Mouse (Mus musculus) intestine, embryonic 16.5 days (tissue): ENCODE measurements at regions not wholly inside any gene's neighbourhood (a gene's known extent, or its start where the extent isn't known, plus 50 kb on each side); places are given as distances from the start of the nearest gene placed in this dataset.
A peak's percentile ranks its signal among the peaks of the same experiment; 100 is the strongest.
"Not testable (repeated sequence)": the region's sequence is repeated elsewhere in the genome, so short reads cannot be mapped to it uniquely, and the experiment has no call there.

Experiments used
- ATAC-seq: fragments of 200-750 bp; cut with Nextera tagmentation; 2 replicates; pipeline ENCODE4 v1.8.0; 2017; ENCODE audit warnings: moderate TSS enrichment, moderate library complexity
- H3K27ac ChIP-seq: fragments of 300-500 bp; sonication (generic); 2 replicates; pipeline ENCODE4 v1.5.1; 2014; ENCODE audit warnings: mild to moderate bottlenecking, low read length
- H3K27me3 ChIP-seq: fragments of 300-500 bp; sonication (generic); replicated peaks from 2 replicates; pipeline ENCODE4 v1.6.1; 2014; ENCODE audit warnings: low read length, control low read depth, mixed read lengths; ENCODE audit not compliant: control insufficient read depth, insufficient read depth
- H3K36me3 ChIP-seq: fragments of 300-500 bp; sonication (generic); 2 replicates; pipeline ENCODE4 v1.6.1; 2014; ENCODE audit warnings: low read length, control low read depth; ENCODE audit not compliant: control insufficient read depth, insufficient read depth
- H3K4me1 ChIP-seq: fragments of 300-500 bp; sonication (generic); 2 replicates; pipeline ENCODE4 v1.6.1; 2014; ENCODE audit warnings: low read length, control low read depth, mixed read lengths; ENCODE audit not compliant: control insufficient read depth, insufficient read depth
- H3K4me2 ChIP-seq: fragments of 300-500 bp; sonication (generic); 2 replicates; pipeline ENCODE4 v1.6.1; 2014; ENCODE audit warnings: low read depth, low read length, control low read depth
- H3K4me3 ChIP-seq: fragments of 300-500 bp; sonication (generic); 2 replicates; pipeline ENCODE4 v1.5.1; 2014; ENCODE audit warnings: mild to moderate bottlenecking, low read length
- H3K9ac ChIP-seq: fragments of 300-500 bp; sonication (generic); 2 replicates; pipeline ENCODE4 v1.6.1; 2014; ENCODE audit warnings: low read depth, low read length
- H3K9me3 ChIP-seq: fragments of 300-500 bp; sonication (generic); 2 replicates; pipeline ENCODE4 v1.6.1; 2016; ENCODE audit warnings: low read length, control low read depth; ENCODE audit not compliant: control insufficient read depth
- WGBS: fragments of 180-500 bp; shearing (Covaris S2); extraction: QIAGEN DNeasy Blood & Tissue Kit; methylation state at CpG from one replicate; pipeline ENCODE4 v1.1.7; 2014; 5-methylcytosine and 5-hydroxymethylcytosine counted together

DNA sequence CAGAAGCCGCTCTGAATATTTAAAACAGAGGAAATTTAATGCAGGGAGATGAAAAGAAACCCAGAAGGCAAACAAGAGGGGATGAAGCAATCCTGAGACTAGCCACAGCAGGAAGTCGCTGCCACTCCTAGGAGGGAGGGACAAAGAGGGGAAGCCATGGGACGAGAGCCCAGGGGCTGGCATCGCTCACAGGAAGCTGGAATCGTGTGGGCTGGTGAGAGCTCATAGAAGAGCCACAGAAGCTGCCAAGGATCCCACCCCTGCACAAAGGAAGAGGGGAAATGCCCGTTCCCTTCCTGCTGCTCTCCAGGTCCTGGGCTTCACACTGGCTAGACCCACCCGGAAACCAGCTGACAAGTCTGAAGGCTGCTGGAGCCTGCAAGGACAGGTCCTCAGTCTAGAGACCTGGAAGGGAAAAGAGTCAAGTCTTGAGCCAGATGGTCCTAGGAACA, 101.4 kb upstream of the Klf3 start:
- peak; percentile 34 for ATAC-seq
- H3K4me3 ChIP-seq = no peak overlapping the region
- 24% methylated on average over 7 of the region's 7 CpGs for WGBS

DNA sequence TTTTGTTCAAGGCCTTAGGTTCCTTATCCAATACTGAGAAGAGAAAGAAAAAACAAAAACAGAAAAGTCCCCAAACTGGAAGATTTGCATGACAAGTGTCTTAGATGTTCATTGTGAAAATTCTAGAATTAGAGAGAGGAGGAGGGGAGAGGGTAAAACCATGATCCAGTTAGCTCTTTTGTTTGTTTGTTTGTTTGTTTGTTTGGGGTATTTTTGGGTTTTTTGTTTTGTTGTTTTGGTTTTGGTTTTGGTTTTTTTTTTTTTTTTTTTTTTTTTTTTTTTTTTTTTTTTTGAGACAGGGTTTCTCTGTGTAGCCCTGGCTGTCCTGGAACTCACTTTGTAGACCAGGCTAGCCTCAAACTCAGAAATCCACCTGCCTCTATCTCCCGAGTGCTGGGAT, 100.8 kb upstream of the Klf3 start:
- 47% methylated on average over 1 of the region's 1 CpGs for WGBS
- H3K27ac ChIP-seq = peak overlapping the region; percentile 74
- not testable (repeated sequence) for H3K9ac ChIP-seq, H3K4me3 ChIP-seq, ATAC-seq, H3K36me3 ChIP-seq, H3K27me3 ChIP-seq, H3K9me3 ChIP-seq, H3K4me2 ChIP-seq
- H3K4me1 ChIP-seq = peaks cover 30% of the 10 kb centered on the region

More for the DNA sequence above, 101.4 kb upstream of the Klf3 start:
- Histone ChIP-seq H3K4me2 (peak overlapping the region; percentile 29; the same call in 1 of the 2 replicates), H3K9me3 (no peaks in the 10 kb centered on the region), H3K27me3 (no peaks in the 10 kb centered on the region), H3K4me1 (peaks cover 30% of the 10 kb centered on the region), H3K36me3 (no peaks in the 10 kb centered on the region), H3K9ac (peak overlapping the region; percentile 50), H3K27ac (peak overlapping the region; percentile 74)

DNA sequence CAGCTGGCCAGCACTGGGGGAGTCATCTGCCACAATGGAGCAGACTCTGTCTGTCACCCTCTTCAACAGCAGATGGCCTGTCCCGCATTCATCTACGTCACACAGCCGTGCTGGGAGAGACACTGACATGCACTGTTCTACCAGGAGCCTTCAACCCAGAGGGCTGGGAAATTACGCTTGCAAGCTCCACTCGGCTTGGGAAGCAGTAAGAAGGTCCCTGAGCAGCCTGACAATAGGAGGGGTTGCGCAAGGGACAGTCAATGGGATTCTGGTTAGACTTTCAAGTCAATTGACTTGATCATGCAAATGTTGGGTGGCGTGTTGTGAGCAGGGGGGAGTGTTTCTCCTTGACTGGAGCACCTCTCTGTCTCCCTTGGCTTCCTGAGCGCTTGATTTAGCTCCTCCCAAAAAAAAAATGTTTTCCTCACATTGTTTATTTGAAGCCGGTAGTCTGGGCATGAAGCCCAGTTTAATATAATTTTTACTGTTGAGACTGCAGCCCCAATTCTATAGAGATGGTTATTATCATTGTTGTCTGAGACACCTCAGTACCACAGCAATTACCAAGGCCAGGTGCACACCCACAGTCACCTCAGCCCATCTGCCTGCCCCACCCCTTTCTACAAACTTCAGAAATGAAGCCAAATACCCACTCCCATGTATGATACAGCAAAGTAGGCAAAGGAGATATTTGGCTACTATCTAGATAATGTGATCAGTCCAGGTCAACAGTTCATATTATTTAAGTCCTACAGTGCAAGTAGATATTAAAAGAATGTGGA, 99.9 kb upstream of the Klf3 start:
- H3K4me3 ChIP-seq = no peak overlapping the region
- no peak overlapping the region for H3K9ac ChIP-seq
- peak overlapping the region; percentile 71 for H3K27ac ChIP-seq

DNA sequence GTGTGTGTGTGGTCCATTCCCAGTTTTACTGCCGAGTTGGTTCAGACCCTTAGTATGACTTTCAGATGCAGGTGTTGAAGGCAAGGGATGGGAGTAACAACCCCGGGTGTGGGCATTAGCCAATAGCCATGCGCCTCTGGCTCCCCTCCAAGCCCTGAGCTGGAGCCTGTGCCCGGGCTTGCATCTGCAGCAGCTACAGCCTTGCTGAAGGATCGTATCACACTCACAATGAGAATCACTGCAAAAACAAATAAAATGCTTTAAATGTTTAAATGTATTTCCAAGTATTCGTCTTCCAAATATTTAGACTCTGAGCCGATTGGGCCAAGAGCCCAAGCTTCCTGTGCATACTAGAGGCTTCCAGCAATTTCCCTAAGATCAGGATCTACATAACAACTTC, 99.0 kb upstream of the Klf3 start:
- 0 out of 2 replicates have a peak, but pooled peaks have one; percentile 37 for ATAC-seq
- Histone ChIP-seq H3K4me3 (no peak overlapping the region), H3K27ac (peak overlapping the region; percentile 59), H3K4me1 (peaks cover 23% of the 10 kb centered on the region), H3K36me3 (no peaks in the 10 kb centered on the region), H3K9ac (no peak overlapping the region), H3K4me2 (no peak overlapping the region), H3K9me3 (no peaks in the 10 kb centered on the region), H3K27me3 (no peaks in the 10 kb centered on the region)
- 36% methylated on average over 7 of the region's 7 CpGs for WGBS

More for the DNA sequence above, 99.9 kb upstream of the Klf3 start:
- peak; percentile 14 for ATAC-seq
- WGBS = 48% methylated on average over 9 of the region's 9 CpGs
- peaks cover 26% of the 10 kb centered on the region for H3K4me1 ChIP-seq
- H3K36me3 ChIP-seq = no peaks in the 10 kb centered on the region
- no peaks in the 10 kb centered on the region for H3K9me3 ChIP-seq
- 0 out of 2 replicates have a peak overlapping the region, but pooled peaks have one; percentile 17 for H3K4me2 ChIP-seq
- H3K27me3 ChIP-seq = no peaks in the 10 kb centered on the region

DNA sequence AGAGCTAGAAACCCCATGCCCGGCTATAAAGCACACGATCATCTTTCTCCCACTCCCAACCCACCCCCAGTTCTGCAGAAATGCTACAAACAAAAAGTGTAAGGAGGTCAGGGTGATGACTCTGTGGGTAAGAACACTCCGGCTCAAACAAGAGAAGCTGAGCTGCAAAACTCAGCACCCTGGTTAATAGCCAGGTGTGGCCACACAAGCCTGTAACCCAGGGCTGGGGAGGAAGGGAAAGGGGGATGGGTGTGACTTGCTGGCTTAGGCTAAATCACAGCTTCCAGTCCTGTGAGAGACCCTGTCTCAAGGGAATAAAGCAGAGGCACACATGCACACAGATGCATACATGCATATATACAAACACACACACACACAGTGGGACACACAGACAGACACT, 96.6 kb upstream of the Klf3 start:
- no peaks in the 10 kb centered on the region for H3K27me3 ChIP-seq
- peaks cover 18% of the 10 kb centered on the region for H3K4me1 ChIP-seq
- no peaks in the 10 kb centered on the region for H3K9me3 ChIP-seq
- H3K36me3 ChIP-seq = no peaks in the 10 kb centered on the region
- 70% methylated on average over 3 of the region's 3 CpGs for WGBS
- no peak overlapping the region for H3K27ac ChIP-seq
- H3K4me3 ChIP-seq = no peak overlapping the region
- no peak overlapping the region for H3K9ac ChIP-seq
- H3K4me2 ChIP-seq = no peak overlapping the region
- ATAC-seq = no peak

DNA sequence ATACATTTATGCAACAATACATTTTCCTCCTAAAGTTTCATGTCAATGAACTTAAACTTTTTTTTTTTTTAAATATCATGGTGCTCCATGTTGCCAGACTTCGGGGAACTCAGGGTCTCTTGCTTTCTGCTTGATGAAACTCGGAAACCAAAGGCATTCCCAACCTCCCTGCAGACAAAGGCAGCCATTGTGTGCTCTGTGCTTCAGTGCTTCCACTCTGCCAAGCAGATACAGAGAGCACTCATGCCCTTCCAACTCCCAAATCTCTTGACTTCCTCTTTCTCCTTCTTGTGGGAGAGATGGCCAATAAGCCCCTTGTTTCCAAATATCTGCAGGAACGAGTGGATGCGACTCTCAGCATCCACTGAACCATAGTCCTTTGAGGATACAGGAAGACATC, 94.0 kb upstream of the Klf3 start:
- no peaks in the 10 kb centered on the region for H3K36me3 ChIP-seq
- 72% methylated on average over 4 of the region's 4 CpGs for WGBS
- H3K4me3 ChIP-seq = no peak overlapping the region
- H3K27ac ChIP-seq = no peak overlapping the region
- no peak for ATAC-seq
- no peak overlapping the region for H3K9ac ChIP-seq
- H3K27me3 ChIP-seq = no peaks in the 10 kb centered on the region
- H3K4me1 ChIP-seq = peaks cover under 1% of the 10 kb centered on the region; the same call in 1 of the 2 replicates
- H3K4me2 ChIP-seq = no peak overlapping the region
- peaks cover 2% of the 10 kb centered on the region; the same call in 1 of the 2 replicates for H3K9me3 ChIP-seq

DNA sequence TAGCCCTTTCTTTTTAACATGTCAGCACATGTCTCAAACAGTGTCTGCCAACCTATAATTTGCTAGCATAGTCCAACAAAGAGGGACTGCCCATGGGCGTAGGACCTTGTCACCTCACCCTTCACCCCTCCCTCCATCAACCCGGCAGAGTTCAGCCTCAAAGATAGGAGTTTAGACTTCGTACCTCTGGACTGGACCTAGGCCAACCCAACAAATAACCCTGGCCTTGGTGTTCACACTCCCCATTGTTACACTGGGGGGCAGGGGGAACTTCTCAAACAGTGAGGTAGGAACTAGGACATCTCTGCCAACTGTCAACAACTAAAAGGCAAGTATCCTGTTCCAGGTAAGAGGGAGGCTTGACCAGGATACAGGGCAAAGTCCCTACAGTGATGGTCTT, 93.0 kb upstream of the Klf3 start:
- ATAC-seq = peak; percentile 74
- peak overlapping the region; percentile 39 for H3K27ac ChIP-seq
- no peaks in the 10 kb centered on the region for H3K27me3 ChIP-seq
- 59% methylated on average over 3 of the region's 3 CpGs for WGBS
- 0 out of 2 replicates have a peak overlapping the region, but pooled peaks have one; percentile 0 for H3K4me2 ChIP-seq
- H3K9ac ChIP-seq = no peak overlapping the region
- no peaks in the 10 kb centered on the region for H3K36me3 ChIP-seq
- H3K4me1 ChIP-seq = no peaks in the 10 kb centered on the region; the same call in 1 of the 2 replicates
- H3K4me3 ChIP-seq = no peak overlapping the region
- H3K9me3 ChIP-seq = peaks cover 2% of the 10 kb centered on the region; the same call in 1 of the 2 replicates

DNA sequence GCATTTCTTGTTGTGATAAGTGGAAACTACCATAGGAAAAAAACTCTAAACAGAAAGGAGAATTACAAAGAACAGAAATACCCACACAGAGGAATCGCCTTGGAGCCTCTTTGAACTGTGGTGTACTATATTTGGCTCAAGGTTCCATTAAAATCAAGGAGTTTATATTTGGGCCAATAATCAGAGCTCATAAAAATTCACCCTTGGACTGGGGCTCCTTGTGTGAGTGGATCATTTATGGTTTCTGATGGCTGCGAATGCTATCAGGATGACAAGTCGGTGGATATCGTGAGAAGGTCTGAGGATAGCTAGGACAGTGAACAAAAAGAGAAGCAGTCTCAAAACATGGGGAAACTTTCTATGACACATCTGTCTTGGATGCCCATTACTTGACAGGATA, 92.2 kb upstream of the Klf3 start:
- ATAC-seq = peak; percentile 54
- Histone ChIP-seq H3K4me1 (no peaks in the 10 kb centered on the region; the same call in 1 of the 2 replicates), H3K36me3 (no peaks in the 10 kb centered on the region), H3K9me3 (peaks cover 2% of the 10 kb centered on the region; the same call in 1 of the 2 replicates), H3K9ac (no peak overlapping the region), H3K27me3 (no peaks in the 10 kb centered on the region), H3K27ac (peak overlapping the region; percentile 59), H3K4me3 (no peak overlapping the region), H3K4me2 (0 out of 2 replicates have a peak overlapping the region, but pooled peaks have one; percentile 19)
- WGBS = 75% methylated on average over 4 of the region's 4 CpGs

DNA sequence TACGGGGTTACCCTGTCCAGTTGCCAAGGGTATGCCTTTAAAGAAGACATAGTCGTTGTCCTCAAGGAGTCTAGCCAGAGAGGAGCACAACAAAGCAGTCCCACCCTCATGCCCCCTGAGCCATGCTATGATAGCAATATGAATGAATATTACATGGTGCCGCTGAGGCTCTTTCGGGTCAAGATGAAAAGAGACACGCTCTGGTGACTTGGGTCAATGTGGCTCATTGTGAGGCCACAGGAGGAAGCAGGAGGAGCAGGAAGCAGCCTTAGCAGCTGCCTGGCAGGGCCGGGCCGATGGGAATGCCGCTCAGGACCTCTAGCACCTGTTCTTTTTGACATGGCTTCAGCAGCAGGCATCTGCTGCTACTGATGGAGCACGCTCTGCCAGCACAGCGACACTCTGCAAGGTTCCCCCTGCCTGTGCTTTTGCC, 89.0 kb upstream of the Klf3 start:
- Histone ChIP-seq H3K4me1 (no peaks in the 10 kb centered on the region; the same call in 1 of the 2 replicates), H3K4me3 (no peak overlapping the region), H3K9me3 (peaks cover 2% of the 10 kb centered on the region; the same call in 1 of the 2 replicates), H3K4me2 (no peak overlapping the region), H3K27ac (no peak overlapping the region), H3K9ac (no peak overlapping the region), H3K36me3 (no peaks in the 10 kb centered on the region), H3K27me3 (no peaks in the 10 kb centered on the region)
- ATAC-seq = 0 out of 2 replicates have a peak, but pooled peaks have one; percentile 16
- WGBS = 69% methylated on average over 10 of the region's 10 CpGs
